Mouse (Mus musculus) E14TG2a.4 (cell line): ENCODE results near the gene Dkk2.

Source experiments
- CTCF ChIP-seq: conservative IDR thresholded peaks from 2 replicates; pipeline ENCODE4 v1.5.1; 2014; ENCODE audit warnings: low read length
- NANOG ChIP-seq: IDR thresholded peaks from 2 replicates; pipeline ENCODE4 v1.6.1; 2014; ENCODE audit warnings: borderline replicate concordance, low read length, mixed read lengths
- POU5F1 ChIP-seq: IDR thresholded peaks from 2 replicates; pipeline ENCODE4 v1.6.1; 2014; ENCODE audit warnings: low read length, borderline replicate concordance

- TF ChIP-seq CTCF, result no peak
- TF ChIP-seq NANOG, result no peak
- no peak for TF ChIP-seq POU5F1
Observed at GRCm38 (mm10) chr3:132227622-132228021, 142.5 kb downstream of the Dkk2 start.
